Mouse (Mus musculus): Measurements from ENCODE around the gene Vps37d. TPM values are rescaled to one million over a fixed set of nuclear protein-coding genes. Genes with fewer than 3 reads are reported as not detected.
"Not testable (repeated sequence)": the region's sequence is repeated elsewhere in the genome, so short reads cannot be mapped to it uniquely, and the experiment has no call there.

Vps37d gene
- polyA plus RNA-seq, 1 experiment from 2014 or later, result 7.7 TPM

GRCm38 (mm10) chr5:135072061-135072460 is 6.0 kb downstream of the Vps37d start:
- H3K9ac ChIP-seq (ENCODE audit: low read depth, low read length), result no peak overlapping the region
- H3K27ac ChIP-seq (replicated peaks; ENCODE audit: low read depth, low read length), result no peak overlapping the region
- no peaks in the 10 kb centered on the region for H3K27me3 ChIP-seq (replicated peaks; ENCODE audit: control insufficient read depth, insufficient read depth, low read length)
- DNase-seq (ENCODE audit: low spot score) (no peak), ATAC-seq (ENCODE audit: low read depth) (no peak)
- no peaks in the 10 kb centered on the region for H3K9me3 ChIP-seq (ENCODE audit: control insufficient read depth, low read length)
- H3K4me1 ChIP-seq (ENCODE audit: control insufficient read depth, insufficient read depth, low read length), result peaks cover 4% of the 10 kb centered on the region; the same call in 1 of the 2 replicates
- H3K4me3 ChIP-seq (ENCODE audit: low read depth, low read length), result no peak overlapping the region
- peaks cover 33% of the 10 kb centered on the region for H3K36me3 ChIP-seq (ENCODE audit: control insufficient read depth, insufficient read depth, low read length)
- H3K4me2 ChIP-seq (ENCODE audit: low read depth, low read length), result no peak overlapping the region
- WGBS, result 96% methylated on average over 2 of the region's 2 CpGs

GRCm38 (mm10) chr5:135070448-135070847 is 7.6 kb downstream of the Vps37d start:
- DNase-seq (ENCODE audit: low spot score) (no peak), ATAC-seq (ENCODE audit: low read depth) (no peak)
- peaks cover 8% of the 10 kb centered on the region for H3K4me1 ChIP-seq (ENCODE audit: control insufficient read depth, insufficient read depth, low read length)
- no peaks in the 10 kb centered on the region for H3K27me3 ChIP-seq (replicated peaks; ENCODE audit: control insufficient read depth, insufficient read depth, low read length)
- H3K9me3 ChIP-seq (ENCODE audit: control insufficient read depth, low read length), result no peaks in the 10 kb centered on the region
- peaks cover 39% of the 10 kb centered on the region for H3K36me3 ChIP-seq (ENCODE audit: control insufficient read depth, insufficient read depth, low read length)
- H3K27ac ChIP-seq (replicated peaks; ENCODE audit: low read depth, low read length), result no peak overlapping the region
- 91% methylated on average over 3 of the region's 3 CpGs for WGBS
- no peak overlapping the region for H3K4me3 ChIP-seq (ENCODE audit: low read depth, low read length)
- no peak overlapping the region for H3K4me2 ChIP-seq (ENCODE audit: low read depth, low read length)
- no peak overlapping the region for H3K9ac ChIP-seq (ENCODE audit: low read depth, low read length)

DNA sequence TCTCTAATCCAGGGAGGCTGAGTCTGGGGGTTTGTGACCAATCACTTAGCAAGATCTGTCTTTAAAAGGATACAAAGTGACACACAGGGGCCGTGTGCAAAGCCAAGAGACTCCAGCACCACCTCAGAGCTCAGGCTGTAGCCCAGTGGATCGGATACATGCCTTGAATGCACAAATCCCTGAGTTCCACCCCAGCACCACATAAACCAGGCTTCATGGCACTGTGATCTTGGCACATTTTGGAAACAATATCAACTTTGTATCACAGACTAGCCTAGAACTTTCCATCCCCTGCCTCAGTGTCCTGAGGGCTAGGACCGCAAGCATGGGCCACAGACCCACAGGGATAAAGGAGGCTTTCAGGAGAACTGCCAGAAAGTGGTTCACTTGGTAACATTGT is 12.1 kb downstream of the Vps37d start:
- DNase-seq (ENCODE audit: low spot score) (no peak), ATAC-seq (ENCODE audit: low read depth) (no peak)
- Histone ChIP-seq H3K4me1 (ENCODE audit: control insufficient read depth, insufficient read depth, low read length) (peaks cover 15% of the 10 kb centered on the region), H3K4me3 (ENCODE audit: low read depth, low read length) (no peak overlapping the region), H3K9ac (ENCODE audit: low read depth, low read length) (no peak overlapping the region), H3K36me3 (ENCODE audit: control insufficient read depth, insufficient read depth, low read length) (peaks cover 19% of the 10 kb centered on the region), H3K27ac (replicated peaks; ENCODE audit: low read depth, low read length) (no peak overlapping the region), H3K27me3 (replicated peaks; ENCODE audit: control insufficient read depth, insufficient read depth, low read length) (no peaks in the 10 kb centered on the region), H3K9me3 (ENCODE audit: control insufficient read depth, low read length) (no peaks in the 10 kb centered on the region), H3K4me2 (ENCODE audit: low read depth, low read length) (0 out of 2 replicates have a peak overlapping the region, but pooled peaks have one; percentile 93)
- 94% methylated on average over 3 of the region's 3 CpGs for WGBS

DNA sequence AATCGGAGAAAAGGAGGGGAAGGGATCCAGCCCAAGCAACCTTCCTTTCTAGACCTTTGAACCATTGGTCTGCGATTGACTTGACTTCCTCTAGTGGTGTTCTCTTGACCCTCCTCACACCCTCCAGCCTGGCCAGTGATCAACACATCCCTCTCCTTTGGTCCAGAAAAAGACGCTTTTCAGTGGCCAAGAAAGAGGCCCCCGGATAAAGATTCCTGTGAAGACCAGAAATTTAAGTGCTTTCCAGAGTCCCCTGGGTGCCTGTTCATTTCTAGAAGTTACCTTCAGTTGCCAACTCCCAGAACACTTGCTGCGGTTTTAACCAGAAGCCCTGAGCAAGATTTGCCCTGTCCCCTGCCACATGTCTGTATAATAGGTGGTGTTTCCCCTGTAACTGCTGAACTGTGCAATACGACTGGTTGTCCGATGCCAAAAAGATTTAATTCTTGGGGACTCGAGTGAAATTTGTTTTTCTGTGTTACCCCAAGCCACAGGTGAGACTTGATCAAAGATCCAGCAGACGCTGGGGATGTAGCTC is 13.1 kb downstream of the Vps37d start, which contains the start of gene Bud23:
Bud23 (minus strand) TSS at position 51 of the 538 bp plus-strand sequence.
- not testable (repeated sequence) for ATAC-seq (ENCODE audit: low read depth); DNase-seq (ENCODE audit: low spot score); H3K27me3 ChIP-seq (replicated peaks; ENCODE audit: control insufficient read depth, insufficient read depth, low read length); H3K9me3 ChIP-seq (ENCODE audit: control insufficient read depth, low read length)
- WGBS, result 70% methylated on average over 9 of the region's 9 CpGs
- peak within 1 kb of the TSS; percentile 86 for H3K9ac ChIP-seq (ENCODE audit: low read depth, low read length)
- H3K4me1 ChIP-seq (ENCODE audit: control insufficient read depth, insufficient read depth, low read length), result peaks cover 15% of the 10 kb centered on the region
- peak within 1 kb of the TSS; percentile 91 for H3K4me3 ChIP-seq (ENCODE audit: low read depth, low read length)
- H3K36me3 ChIP-seq (ENCODE audit: control insufficient read depth, insufficient read depth, low read length), result peaks cover 29% of the 10 kb centered on the region
- H3K27ac ChIP-seq (replicated peaks; ENCODE audit: low read depth, low read length), result peak within 1 kb of the TSS; percentile 65
- H3K4me2 ChIP-seq (ENCODE audit: low read depth, low read length), result peak within 1 kb of the TSS; percentile 93

- H3K27ac ChIP-seq (replicated peaks; ENCODE audit: low read depth, low read length), result peak overlapping the region; percentile 65; the same call in 1 of the 2 replicates
Measured at GRCm38 (mm10) chr5:135064382-135064766, 13.7 kb downstream of the Vps37d start.

GRCm38 (mm10) chr5:135063629-135064381 is 14.3 kb downstream of the Vps37d start, which contains the start of gene Dnajc30:
TSS of gene Dnajc30 (plus strand) at chr5:135064202.
- no peaks in the 10 kb centered on the region for H3K9me3 ChIP-seq (ENCODE audit: control insufficient read depth, low read length)
- H3K4me3 ChIP-seq (ENCODE audit: low read depth, low read length), result peak within 1 kb of the TSS; percentile 91
- peak; percentile 98 for DNase-seq (ENCODE audit: low spot score)
- ATAC-seq (ENCODE audit: low read depth), result peak; percentile 97
- peaks cover 41% of the 10 kb centered on the region for H3K36me3 ChIP-seq (ENCODE audit: control insufficient read depth, insufficient read depth, low read length)
- H3K4me2 ChIP-seq (ENCODE audit: low read depth, low read length), result peak within 1 kb of the TSS; percentile 93
- WGBS, result under 1% methylated on average over 51 of the region's 52 CpGs
- no peaks in the 10 kb centered on the region for H3K27me3 ChIP-seq (replicated peaks; ENCODE audit: control insufficient read depth, insufficient read depth, low read length)
- H3K27ac ChIP-seq (replicated peaks; ENCODE audit: low read depth, low read length), result peak within 1 kb of the TSS; percentile 65
- H3K9ac ChIP-seq (ENCODE audit: low read depth, low read length), result peak within 1 kb of the TSS; percentile 86
- peaks cover 15% of the 10 kb centered on the region for H3K4me1 ChIP-seq (ENCODE audit: control insufficient read depth, insufficient read depth, low read length)

More at GRCm38 (mm10) chr5:135064382-135064766, 13.7 kb downstream of the Vps37d start:
- Histone ChIP-seq H3K4me1 (ENCODE audit: control insufficient read depth, insufficient read depth, low read length) (peaks cover 15% of the 10 kb centered on the region), H3K36me3 (ENCODE audit: control insufficient read depth, insufficient read depth, low read length) (peaks cover 35% of the 10 kb centered on the region), H3K9me3 (ENCODE audit: control insufficient read depth, low read length) (no peaks in the 10 kb centered on the region), H3K9ac (ENCODE audit: low read depth, low read length) (peak overlapping the region; percentile 86), H3K4me2 (ENCODE audit: low read depth, low read length) (peak overlapping the region; percentile 93), H3K4me3 (ENCODE audit: low read depth, low read length) (peak overlapping the region; percentile 91), H3K27me3 (replicated peaks; ENCODE audit: control insufficient read depth, insufficient read depth, low read length) (no peaks in the 10 kb centered on the region)
- DNase-seq (ENCODE audit: low spot score) (no peak), ATAC-seq (ENCODE audit: low read depth) (peak; percentile 39)
- WGBS, result under 1% methylated on average over 21 of the region's 40 CpGs

DNA sequence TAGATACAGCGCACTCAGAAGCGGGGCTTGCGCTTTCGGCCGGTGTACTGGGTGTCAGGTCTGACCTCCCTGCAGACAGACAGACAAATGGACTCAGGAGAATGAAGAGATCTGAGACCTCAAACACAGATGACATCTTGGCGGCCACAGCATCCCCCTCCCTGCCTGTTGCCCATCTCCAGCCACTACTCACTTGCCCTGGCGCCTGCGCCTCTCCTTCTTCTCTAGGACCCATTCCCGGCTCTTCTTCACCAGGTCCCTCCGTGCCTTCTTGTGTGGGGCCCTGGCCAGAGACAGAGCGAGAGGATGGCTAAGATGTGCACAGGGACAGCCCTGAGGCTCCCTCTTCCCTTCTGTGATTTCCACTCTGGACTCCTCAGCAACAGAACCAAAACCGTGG is 24.7 kb downstream of the Vps37d start:
- no peak overlapping the region for H3K9ac ChIP-seq (ENCODE audit: low read depth, low read length)
- no peak overlapping the region for H3K4me3 ChIP-seq (ENCODE audit: low read depth, low read length)
- 89% methylated on average over 12 of the region's 12 CpGs for WGBS
- no peaks in the 10 kb centered on the region for H3K27me3 ChIP-seq (replicated peaks; ENCODE audit: control insufficient read depth, insufficient read depth, low read length)
- no peak for DNase-seq (ENCODE audit: low spot score)
- peaks cover 93% of the 10 kb centered on the region for H3K36me3 ChIP-seq (ENCODE audit: control insufficient read depth, insufficient read depth, low read length)
- no peaks in the 10 kb centered on the region for H3K9me3 ChIP-seq (ENCODE audit: control insufficient read depth, low read length)
- no peaks in the 10 kb centered on the region for H3K4me1 ChIP-seq (ENCODE audit: control insufficient read depth, insufficient read depth, low read length)
- no peak overlapping the region for H3K4me2 ChIP-seq (ENCODE audit: low read depth, low read length)
- no peak for ATAC-seq (ENCODE audit: low read depth)
- no peak overlapping the region for H3K27ac ChIP-seq (replicated peaks; ENCODE audit: low read depth, low read length)

DNA sequence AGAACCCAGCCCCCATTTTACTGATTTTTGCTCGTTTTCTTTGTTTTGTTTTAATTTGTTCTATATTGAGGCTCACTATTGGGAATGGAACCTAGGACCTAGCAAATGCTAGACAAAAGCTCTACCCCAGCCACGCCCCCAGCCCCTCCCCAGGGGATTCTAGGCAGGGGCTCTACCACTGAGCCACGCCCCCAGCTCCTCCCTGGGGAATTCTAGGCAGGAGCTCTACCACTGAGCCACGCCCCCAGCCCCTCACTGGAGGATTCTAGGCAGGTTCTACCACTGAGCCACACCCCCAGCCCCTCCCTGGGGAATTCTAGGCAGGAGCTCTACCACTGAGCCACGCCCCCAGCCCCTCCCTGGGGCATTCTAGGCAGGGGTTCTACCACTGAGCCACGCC is 28.8 kb downstream of the Vps37d start:
- H3K27ac ChIP-seq (replicated peaks; ENCODE audit: low read depth, low read length); ATAC-seq (ENCODE audit: low read depth); H3K27me3 ChIP-seq (replicated peaks; ENCODE audit: control insufficient read depth, insufficient read depth, low read length); H3K4me1 ChIP-seq (ENCODE audit: control insufficient read depth, insufficient read depth, low read length); DNase-seq (ENCODE audit: low spot score); H3K4me3 ChIP-seq (ENCODE audit: low read depth, low read length); H3K9ac ChIP-seq (ENCODE audit: low read depth, low read length); H3K9me3 ChIP-seq (ENCODE audit: control insufficient read depth, low read length); H3K4me2 ChIP-seq (ENCODE audit: low read depth, low read length): not testable (repeated sequence)
- peaks cover 87% of the 10 kb centered on the region for H3K36me3 ChIP-seq (ENCODE audit: control insufficient read depth, insufficient read depth, low read length)
- WGBS, result 90% methylated on average over 6 of the region's 6 CpGs
